Mouse (Mus musculus) telencephalon, adult 2 months (tissue): ENCODE data around the gene Kif1bp.

Experiments
- DNase-seq: peaks from one replicate; pipeline ENCODE4 v3.0.0-alpha.2; 2011; ENCODE audit warnings: low read depth, low spot score

Gene Kif1bp

DNA sequence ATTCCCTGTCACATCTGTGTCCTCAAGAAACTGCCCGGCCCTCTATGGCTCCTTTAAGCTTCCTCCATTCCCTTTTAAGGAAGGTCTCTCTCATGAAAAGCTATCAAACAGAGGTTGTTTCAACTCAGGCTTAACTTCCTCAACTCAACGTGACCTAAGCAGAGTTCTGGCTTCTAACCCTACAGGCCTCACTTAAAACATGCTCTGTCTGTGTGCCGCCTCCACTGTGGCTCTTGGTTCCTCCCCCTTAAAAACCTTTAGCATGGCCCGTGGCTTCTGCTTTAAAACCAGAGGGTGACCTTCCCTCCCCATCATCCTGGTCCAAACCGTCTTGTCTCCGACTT lies 21.7 kb downstream of the Kif1bp start:
- DNase-seq: no peak

- DNase-seq: no peak
These were observed 22.3 kb downstream of the Kif1bp start for GRCm38 (mm10) chr10:62555705-62556557.

DNA sequence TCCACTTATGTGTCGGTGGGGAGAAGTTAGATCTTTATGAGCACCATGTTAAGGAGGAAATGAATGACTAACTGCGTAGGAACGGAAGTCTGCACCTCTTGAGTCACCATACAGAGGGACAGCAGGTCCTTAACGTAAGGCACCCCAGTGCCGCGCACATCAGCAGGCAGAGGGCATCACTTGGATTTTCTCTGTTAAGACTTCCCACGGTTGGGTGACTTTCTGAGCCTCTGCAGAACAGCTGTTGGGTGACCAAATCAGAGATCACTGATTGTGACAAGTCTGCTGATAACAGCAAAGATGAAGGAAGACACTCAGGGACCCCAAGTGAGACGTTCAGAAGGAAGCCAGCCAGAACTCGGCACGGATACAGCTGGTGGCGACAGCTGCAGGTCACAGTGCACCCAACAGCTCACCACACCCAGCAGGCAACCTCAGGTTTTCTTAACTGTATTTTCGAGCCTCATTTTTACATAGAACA lies 24.6 kb downstream of the Kif1bp start:
- DNase-seq: no peak

DNA sequence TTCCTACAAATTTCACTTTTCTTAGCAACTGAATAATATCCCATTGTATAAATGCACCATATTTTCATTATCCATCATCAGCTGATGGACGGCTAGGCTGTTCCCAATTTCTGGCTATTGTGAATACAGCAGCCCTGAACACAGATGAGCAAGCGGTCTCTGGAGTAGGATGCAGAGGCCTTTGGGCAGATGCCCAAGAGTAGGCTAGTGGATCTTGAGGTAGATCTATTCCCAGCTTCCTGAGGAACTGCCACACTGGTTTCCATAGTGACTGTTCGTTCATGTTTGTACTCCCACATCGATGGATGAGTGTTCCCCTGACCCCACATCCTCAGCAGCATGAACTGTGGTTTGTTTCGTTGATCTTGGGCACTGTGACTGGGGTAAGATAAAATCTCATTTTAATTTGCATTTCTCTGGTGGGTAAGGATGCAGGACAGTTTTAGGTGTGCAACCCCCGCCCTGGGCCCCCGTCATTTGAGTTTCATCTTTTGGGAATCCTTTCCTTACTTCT lies 27.4 kb downstream of the Kif1bp start:
- peak; percentile 27 for DNase-seq

DNA sequence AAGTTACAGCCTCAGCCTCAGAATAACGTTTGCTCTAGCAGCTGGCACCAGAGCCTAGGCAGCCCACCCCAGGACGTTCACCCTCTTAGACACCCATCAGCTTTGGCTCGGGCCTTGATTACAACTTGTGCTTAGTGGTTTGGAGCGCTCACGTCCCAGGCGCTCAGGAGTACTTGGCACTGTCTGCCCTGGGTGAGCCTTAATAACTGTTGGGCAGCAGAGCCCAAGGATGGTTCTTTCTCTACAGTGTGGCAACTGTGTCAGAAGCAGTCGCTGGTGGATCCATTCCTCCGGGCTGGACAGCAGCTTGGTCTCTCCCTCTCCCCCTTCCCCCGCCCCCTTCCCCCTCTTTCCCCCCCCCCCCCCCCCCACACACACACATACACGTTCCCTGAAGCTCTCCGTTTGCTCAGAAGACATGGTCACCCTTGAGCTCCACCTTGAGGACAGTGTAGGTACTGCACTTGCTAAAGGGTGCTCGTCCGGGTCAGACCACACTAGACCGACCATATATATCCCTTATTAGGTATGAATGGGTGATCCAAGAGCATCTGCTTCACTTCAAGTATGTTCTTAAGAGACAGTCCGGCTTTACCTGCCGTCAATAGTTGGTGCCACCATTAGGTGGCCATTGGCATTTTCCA lies 28.6 kb downstream of the Kif1bp start:
- DNase-seq: peak; percentile 15

- no peak for DNase-seq
These were observed 31.8 kb downstream of the Kif1bp start for GRCm38 (mm10) chr10:62546441-62546840.

GRCm38 (mm10) chr10:62545759-62546158 lies 32.5 kb downstream of the Kif1bp start:
- DNase-seq: no peak

DNA sequence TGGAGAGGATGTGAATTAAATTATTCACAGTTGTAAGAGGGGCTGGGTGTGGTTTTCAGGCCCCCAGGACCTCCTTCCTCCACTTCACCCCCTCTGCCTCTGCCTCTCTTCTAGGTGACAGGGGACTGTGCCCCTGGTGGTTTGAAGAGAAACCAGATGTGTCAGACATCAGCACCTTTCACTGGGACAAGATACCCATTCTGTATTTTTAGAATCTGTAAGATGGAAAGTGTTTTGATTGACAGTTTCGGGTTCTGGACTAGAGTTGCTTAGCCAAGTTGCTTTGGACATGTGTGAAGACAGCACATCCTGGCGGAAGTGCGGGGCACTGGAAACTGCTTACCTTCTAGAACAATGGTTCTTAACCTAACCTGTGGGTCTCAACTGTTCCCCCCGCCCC lies 33.9 kb downstream of the Kif1bp start:
- no peak for DNase-seq

DNA sequence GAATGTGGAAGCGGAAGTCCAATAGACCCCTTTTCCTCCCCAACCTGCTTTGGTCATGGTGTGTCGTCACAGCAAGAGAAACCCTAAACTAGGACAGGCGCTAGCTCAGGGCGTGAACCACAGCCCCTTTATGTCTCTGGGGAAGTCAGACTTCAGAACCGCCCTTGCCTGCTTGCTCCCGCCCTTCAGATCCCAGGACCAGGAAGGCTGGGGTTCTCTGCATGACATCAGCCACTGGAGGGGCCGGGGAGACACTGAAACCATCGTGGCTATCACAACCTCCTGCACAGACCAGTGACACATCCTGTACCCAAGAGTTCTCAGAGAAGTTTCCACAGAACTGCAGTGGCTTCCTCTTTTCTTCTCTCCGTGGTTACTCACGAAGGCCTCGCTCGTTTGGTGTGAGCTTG lies 34.9 kb downstream of the Kif1bp start:
- DNase-seq: peak; percentile 15

GRCm38 (mm10) chr10:62542928-62543327 lies 35.3 kb downstream of the Kif1bp start:
- no peak for DNase-seq

- no peak for DNase-seq
These were observed 35.8 kb downstream of the Kif1bp start for GRCm38 (mm10) chr10:62542507-62542906.

- DNase-seq: no peak
These were observed 36.8 kb downstream of the Kif1bp start for GRCm38 (mm10) chr10:62541499-62541898.

DNA sequence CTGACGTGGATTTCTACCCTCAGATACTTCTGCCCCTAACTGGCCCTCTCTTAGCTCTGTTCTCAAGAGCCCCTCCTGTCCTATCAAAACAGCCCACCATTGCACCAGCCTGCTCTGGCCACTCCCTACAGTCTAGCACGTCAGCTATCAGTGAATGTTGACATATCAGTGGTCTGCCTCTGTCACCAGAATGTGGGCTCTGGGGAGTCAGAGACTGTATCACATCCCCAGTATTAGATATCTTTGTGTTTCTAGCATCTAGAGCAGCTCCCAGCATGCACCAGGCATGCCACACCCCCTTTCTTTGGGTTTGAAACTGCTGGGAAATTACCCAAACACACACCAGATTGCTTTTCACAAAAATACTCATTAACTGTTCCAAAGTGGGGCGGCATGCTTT lies 37.5 kb downstream of the Kif1bp start:
- DNase-seq: no peak

DNA sequence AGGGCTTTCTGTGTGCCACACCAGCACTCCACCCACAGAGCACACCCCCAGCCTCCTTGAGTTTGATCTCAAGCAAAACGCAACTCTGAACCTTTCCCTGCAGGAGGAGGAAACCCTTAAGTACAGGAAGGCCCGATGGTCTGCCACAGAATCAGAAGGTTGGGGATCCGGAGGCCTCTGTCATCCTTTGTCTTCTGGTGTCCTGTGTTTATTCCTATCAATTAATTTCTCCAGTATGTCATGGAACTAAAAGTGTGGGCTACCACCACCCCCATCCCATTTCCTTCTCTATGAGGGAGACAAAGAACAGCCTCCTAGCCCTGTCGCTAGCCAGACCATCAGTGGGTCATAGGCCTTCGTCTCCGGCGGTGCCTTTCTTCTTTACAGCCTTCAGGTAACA lies 43.7 kb downstream of the Kif1bp start:
- DNase-seq: no peak

GRCm38 (mm10) chr10:62532832-62533231 lies 45.4 kb downstream of the Kif1bp start:
- DNase-seq: no peak

- no peak for DNase-seq
These were observed 48.1 kb downstream of the Kif1bp start for GRCm38 (mm10) chr10:62530183-62530582.

DNA sequence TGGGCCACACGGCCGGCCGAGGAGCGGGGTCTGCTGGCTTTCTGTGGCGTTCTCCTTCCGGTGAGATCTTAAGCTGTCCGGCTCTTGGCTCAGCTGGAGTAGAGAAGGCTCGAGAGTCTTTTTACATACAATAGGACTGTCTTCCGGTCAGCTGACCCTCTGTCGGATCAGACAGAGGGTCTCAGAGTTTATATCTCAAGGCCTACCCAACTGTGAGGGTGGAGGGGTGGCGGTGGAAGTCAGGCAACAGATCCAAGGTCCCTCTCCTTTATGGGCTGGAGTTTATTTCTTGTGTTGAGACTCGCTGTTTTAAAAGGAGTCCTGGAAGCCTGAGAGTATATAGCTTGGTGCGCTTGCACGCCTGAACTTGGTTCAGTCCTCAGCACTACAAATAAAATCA lies 50.9 kb downstream of the Kif1bp start, which contains the start of gene Srgn:
Gene Srgn (minus strand): TSS at position 101 of the 400 bp plus-strand sequence.
- DNase-seq: no peak

GRCm38 (mm10) chr10:62522346-62522950 lies 55.8 kb downstream of the Kif1bp start:
- DNase-seq: no peak

DNA sequence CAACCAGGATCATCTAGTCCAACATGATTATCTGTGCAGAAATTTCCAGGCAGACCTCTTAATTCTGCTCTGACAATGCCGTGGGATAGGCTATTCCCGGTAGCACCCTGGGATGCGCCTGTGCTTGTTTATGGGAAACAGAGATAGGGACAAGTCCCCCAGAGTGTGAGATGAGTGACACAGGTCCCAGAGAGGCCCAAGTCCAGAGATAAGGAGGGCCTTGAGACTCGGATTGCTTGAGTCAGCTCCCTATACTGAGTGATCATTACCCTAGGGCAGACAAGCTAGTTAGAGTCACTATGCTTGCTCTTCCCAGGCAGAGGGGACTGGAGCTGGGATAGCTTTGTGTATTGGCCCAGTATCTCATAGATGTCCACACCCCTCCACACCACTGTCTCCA lies 56.5 kb downstream of the Kif1bp start:
- no peak for DNase-seq

- DNase-seq: no peak
These were observed 57.3 kb downstream of the Kif1bp start for GRCm38 (mm10) chr10:62520911-62521310.

GRCm38 (mm10) chr10:62517511-62517910 lies 60.7 kb downstream of the Kif1bp start:
- no peak for DNase-seq

GRCm38 (mm10) chr10:62512855-62513254 lies 65.4 kb downstream of the Kif1bp start:
- DNase-seq: no peak
